Mouse (Mus musculus): ENCODE results near the gene Rpusd4. TPM values are rescaled to one million over a fixed set of nuclear protein-coding genes. Genes with fewer than 3 reads are reported as not detected.

Gene Rpusd4
- total and polyA plus RNA-seq, 2 experiments from 2014 or later, result 10.9 to 11.4 TPM

DNA sequence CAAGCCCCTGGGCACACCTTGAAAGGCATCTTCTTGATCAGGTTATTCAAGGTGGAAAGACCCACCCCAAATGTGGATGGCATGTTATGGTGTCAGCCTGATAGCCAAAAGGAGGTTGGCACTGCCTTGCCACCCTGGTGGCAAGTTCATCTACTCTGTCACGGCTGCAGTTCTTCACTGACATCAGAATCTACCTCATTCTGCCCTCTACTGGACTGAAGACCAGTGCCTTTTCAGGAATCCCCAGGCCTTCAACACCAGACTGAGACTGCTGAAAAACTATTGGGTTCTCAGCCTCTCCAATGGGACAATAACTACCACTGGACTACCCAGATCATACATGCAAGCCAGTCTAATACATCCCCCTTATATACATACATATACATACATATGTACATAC, 27.9 kb upstream of the Rpusd4 start:
- TF ChIP-seq CTCF (IDR thresholded peaks at IDR 0.05; ENCODE audit: low read depth), result peak; percentile 15; the same call in 1 of the 2 replicates
- no peak for ATAC-seq
- WGBS, result 73% methylated on average over 1 of the region's 1 CpGs
- Histone ChIP-seq H3K4me2 (ENCODE audit: low read depth) (no peak overlapping the region), H3K4me1 (ENCODE audit: insufficient read depth) (no peaks in the 10 kb centered on the region), H3K4me3 (ENCODE audit: low read depth, low read length) (no peak overlapping the region), H3K9ac (no peak overlapping the region), H3K36me3 (ENCODE audit: insufficient read depth) (peaks cover 9% of the 10 kb centered on the region), H3K27ac (ENCODE audit: low read depth, low read length) (no peak overlapping the region), H3K27me3 (ENCODE audit: insufficient read depth, low read length) (no peaks in the 10 kb centered on the region), H3K9me3 (ENCODE audit: low read length) (no peaks in the 10 kb centered on the region)
- no peak for DNase-seq

DNA sequence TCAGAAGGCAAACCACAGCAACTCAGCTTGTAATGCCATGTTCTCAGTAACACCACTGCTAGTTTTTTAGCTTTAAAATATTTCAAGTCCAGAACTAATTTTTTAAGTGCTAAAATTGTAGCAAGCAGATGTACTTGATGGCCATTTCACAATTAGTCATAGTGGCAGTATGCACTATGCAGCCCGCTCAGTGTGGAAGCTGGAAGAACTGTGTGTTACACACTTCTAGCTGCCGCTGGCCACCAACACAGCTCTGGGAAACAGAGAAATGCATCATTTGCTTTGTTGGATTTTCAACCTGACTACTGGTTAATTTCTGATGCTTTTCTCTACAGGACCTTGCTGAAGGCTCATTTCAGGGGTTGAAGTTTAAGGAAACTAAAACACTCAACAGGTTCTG, 20.3 kb upstream of the Rpusd4 start:
- no peak overlapping the region for H3K9ac ChIP-seq
- no peak overlapping the region for H3K4me2 ChIP-seq (ENCODE audit: low read depth)
- no peak for ATAC-seq
- H3K4me3 ChIP-seq (ENCODE audit: low read depth, low read length), result no peak overlapping the region
- H3K27me3 ChIP-seq (ENCODE audit: insufficient read depth, low read length), result no peaks in the 10 kb centered on the region
- DNase-seq, result no peak
- no peak overlapping the region for H3K27ac ChIP-seq (ENCODE audit: low read depth, low read length)
- TF ChIP-seq CTCF (IDR thresholded peaks at IDR 0.05; ENCODE audit: low read depth), result no peak
- H3K9me3 ChIP-seq (ENCODE audit: low read length), result no peaks in the 10 kb centered on the region
- no peaks in the 10 kb centered on the region for H3K36me3 ChIP-seq (ENCODE audit: insufficient read depth)
- H3K4me1 ChIP-seq (ENCODE audit: insufficient read depth), result no peaks in the 10 kb centered on the region
- WGBS, result 95% methylated on average over 2 of the region's 2 CpGs

DNA sequence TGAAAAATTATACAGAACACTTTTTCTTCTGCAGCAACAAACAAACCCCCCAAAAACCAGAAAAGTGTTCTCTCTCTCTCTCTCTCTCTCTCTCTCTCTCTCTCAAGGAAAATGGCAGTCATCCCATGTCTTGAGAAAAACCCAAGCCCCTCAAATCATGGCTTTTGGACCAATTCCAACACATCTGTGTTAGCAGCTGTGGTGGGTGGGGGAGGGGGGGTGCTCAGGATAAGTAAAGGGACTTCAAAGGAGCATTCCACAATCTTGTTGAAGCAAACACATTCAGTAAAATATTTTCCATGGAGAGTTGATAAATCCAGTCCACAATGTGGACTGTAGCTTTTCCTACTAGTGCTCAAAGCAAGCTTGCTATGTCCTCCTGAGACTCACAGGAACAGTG, 18.2 kb upstream of the Rpusd4 start:
- Histone ChIP-seq H3K27ac (ENCODE audit: low read depth, low read length) (no peak overlapping the region), H3K4me3 (ENCODE audit: low read depth, low read length) (no peak overlapping the region), H3K4me1 (ENCODE audit: insufficient read depth) (no peaks in the 10 kb centered on the region), H3K9me3 (ENCODE audit: low read length) (no peaks in the 10 kb centered on the region), H3K27me3 (ENCODE audit: insufficient read depth, low read length) (no peaks in the 10 kb centered on the region), H3K36me3 (ENCODE audit: insufficient read depth) (no peaks in the 10 kb centered on the region), H3K4me2 (ENCODE audit: low read depth) (no peak overlapping the region), H3K9ac (no peak overlapping the region)
- ATAC-seq, result no peak
- peak; percentile 31 for DNase-seq
- TF ChIP-seq CTCF (IDR thresholded peaks at IDR 0.05; ENCODE audit: low read depth), result no peak

DNA sequence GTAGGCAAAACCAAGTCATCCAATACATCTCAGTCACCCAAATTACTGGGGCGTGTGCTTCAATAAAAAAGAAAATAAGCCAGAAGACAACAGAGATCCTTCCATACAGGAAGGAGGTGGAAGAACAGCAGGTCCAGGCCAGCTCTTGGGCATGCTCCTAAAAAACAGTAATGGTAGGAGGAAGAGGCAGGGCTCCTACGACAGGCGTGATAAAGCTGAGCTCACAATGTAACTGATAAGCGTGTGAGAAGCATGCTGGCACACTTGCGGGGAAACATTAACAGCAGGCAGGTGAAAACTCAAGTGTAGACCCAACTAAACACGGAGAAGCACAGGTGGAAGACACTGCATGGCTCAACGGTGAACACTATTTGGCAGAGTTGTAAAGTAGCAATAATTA, 10.3 kb upstream of the Rpusd4 start:
- ATAC-seq (no peak), DNase-seq (no peak)
- Histone ChIP-seq H3K27ac (ENCODE audit: low read depth, low read length) (no peak overlapping the region), H3K4me1 (ENCODE audit: insufficient read depth) (no peaks in the 10 kb centered on the region), H3K36me3 (ENCODE audit: insufficient read depth) (peaks cover 3% of the 10 kb centered on the region; the same call in 1 of the 2 replicates), H3K27me3 (ENCODE audit: insufficient read depth, low read length) (no peaks in the 10 kb centered on the region), H3K9ac (no peak overlapping the region), H3K4me3 (ENCODE audit: low read depth, low read length) (no peak overlapping the region), H3K9me3 (ENCODE audit: low read length) (no peaks in the 10 kb centered on the region), H3K4me2 (ENCODE audit: low read depth) (no peak overlapping the region)
- TF ChIP-seq CTCF (IDR thresholded peaks at IDR 0.05; ENCODE audit: low read depth), result no peak
- WGBS, result 95% methylated on average over 7 of the region's 7 CpGs

DNA sequence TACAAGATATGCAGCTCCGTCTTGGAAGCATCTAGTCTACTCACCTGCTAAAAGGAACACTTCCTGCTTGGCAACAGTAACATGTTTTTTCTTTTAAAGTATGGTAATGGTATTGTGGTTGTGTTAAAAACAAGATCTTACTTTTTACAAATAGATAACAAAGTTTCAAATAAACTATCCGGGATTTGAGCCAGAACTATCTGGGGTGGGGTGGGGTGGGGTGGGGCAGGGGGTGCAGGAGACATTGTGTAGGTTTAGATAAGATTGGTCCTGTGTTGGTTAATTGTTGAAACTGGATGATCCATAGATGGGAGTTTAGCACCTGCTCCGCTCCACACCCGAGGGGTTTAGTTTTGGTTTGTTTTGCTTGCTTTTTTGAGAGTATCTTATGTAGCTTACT, 5.2 kb upstream of the Rpusd4 start:
- ATAC-seq (no peak), DNase-seq (no peak)
- 86% methylated on average over 4 of the region's 4 CpGs for WGBS
- H3K4me1 ChIP-seq (ENCODE audit: insufficient read depth), result peaks cover 11% of the 10 kb centered on the region
- no peak for TF ChIP-seq CTCF (IDR thresholded peaks at IDR 0.05; ENCODE audit: low read depth)
- no peaks in the 10 kb centered on the region for H3K27me3 ChIP-seq (ENCODE audit: insufficient read depth, low read length)
- H3K4me3 ChIP-seq (ENCODE audit: low read depth, low read length), result no peak overlapping the region
- no peak overlapping the region for H3K27ac ChIP-seq (ENCODE audit: low read depth, low read length)
- no peaks in the 10 kb centered on the region for H3K9me3 ChIP-seq (ENCODE audit: low read length)
- no peak overlapping the region for H3K9ac ChIP-seq
- no peak overlapping the region for H3K4me2 ChIP-seq (ENCODE audit: low read depth)
- peaks cover 3% of the 10 kb centered on the region; the same call in 1 of the 2 replicates for H3K36me3 ChIP-seq (ENCODE audit: insufficient read depth)

DNA sequence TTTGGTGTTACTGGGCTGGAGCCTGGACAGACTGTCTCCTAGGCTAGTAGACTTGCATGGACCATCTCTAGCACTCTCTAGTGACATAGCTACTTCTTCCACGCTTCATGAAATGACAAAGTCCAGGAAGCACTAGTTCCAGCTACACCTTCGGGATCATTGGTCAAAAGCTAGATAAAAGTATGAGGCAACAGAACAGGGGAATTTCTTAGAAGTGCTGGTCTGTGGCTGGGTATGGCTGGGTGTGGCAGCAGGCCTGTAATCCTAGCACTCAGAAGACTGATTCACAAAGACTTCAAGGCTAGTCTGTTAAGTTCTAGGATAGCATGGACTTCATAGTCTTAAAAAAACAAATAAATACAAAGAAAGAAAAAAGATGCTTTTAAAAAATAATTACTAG, 4.2 kb upstream of the Rpusd4 start:
- no peaks in the 10 kb centered on the region for H3K9me3 ChIP-seq (ENCODE audit: low read length)
- no peak for DNase-seq
- H3K4me3 ChIP-seq (ENCODE audit: low read depth, low read length), result no peak overlapping the region
- H3K9ac ChIP-seq, result no peak overlapping the region
- ATAC-seq, result no peak
- no peak overlapping the region for H3K4me2 ChIP-seq (ENCODE audit: low read depth)
- WGBS, result 92% methylated on average over 2 of the region's 2 CpGs
- H3K4me1 ChIP-seq (ENCODE audit: insufficient read depth), result peaks cover 11% of the 10 kb centered on the region
- H3K27me3 ChIP-seq (ENCODE audit: insufficient read depth, low read length), result no peaks in the 10 kb centered on the region
- H3K36me3 ChIP-seq (ENCODE audit: insufficient read depth), result 0 out of 2 replicates have a peak, but pooled peaks cover 3% of the 10 kb centered on the region
- TF ChIP-seq CTCF (IDR thresholded peaks at IDR 0.05; ENCODE audit: low read depth), result no peak
- H3K27ac ChIP-seq (ENCODE audit: low read depth, low read length), result no peak overlapping the region

DNA sequence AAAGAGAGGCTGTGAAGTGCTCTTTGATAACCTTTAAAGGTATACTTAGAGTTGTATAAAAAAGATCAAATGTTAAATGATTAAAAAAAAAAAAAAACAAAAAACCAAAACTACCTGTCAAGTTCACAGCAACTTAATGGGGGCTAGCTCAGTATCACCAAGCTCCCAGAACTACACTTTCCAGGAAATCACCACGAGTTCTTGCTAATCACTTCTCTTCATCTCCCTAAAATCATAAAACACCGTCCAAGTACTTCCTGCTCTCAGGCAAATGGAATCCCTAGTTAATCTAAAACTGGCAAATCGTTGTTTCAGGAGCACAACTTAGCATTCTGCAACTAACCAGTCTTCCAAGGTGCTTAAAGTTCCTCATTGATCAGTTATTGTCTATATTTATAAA, 3.2 kb upstream of the Rpusd4 start:
- WGBS, result 89% methylated on average over 3 of the region's 3 CpGs
- no peaks in the 10 kb centered on the region for H3K9me3 ChIP-seq (ENCODE audit: low read length)
- no peaks in the 10 kb centered on the region for H3K36me3 ChIP-seq (ENCODE audit: insufficient read depth)
- H3K4me3 ChIP-seq (ENCODE audit: low read depth, low read length), result no peak overlapping the region
- no peak overlapping the region for H3K4me2 ChIP-seq (ENCODE audit: low read depth)
- no peaks in the 10 kb centered on the region for H3K27me3 ChIP-seq (ENCODE audit: insufficient read depth, low read length)
- H3K4me1 ChIP-seq (ENCODE audit: insufficient read depth), result peaks cover 11% of the 10 kb centered on the region
- ATAC-seq (no peak), DNase-seq (no peak)
- TF ChIP-seq CTCF (IDR thresholded peaks at IDR 0.05; ENCODE audit: low read depth), result no peak
- no peak overlapping the region for H3K9ac ChIP-seq
- H3K27ac ChIP-seq (ENCODE audit: low read depth, low read length), result no peak overlapping the region
